Mouse (Mus musculus): ENCODE data around the gene Cab39l.
A peak's percentile ranks its signal among the peaks of the same experiment; 100 is the strongest.
"Not testable (repeated sequence)": the region's sequence is repeated elsewhere in the genome, so short reads cannot be mapped to it uniquely, and the experiment has no call there.

Cab39l gene

GRCm38 (mm10) chr14:59591901-59592300 is 151.1 kb downstream of the Cab39l start:
- no peak for DNase-seq

GRCm38 (mm10) chr14:59592593-59592992 is 151.8 kb downstream of the Cab39l start:
- DNase-seq = no peak

GRCm38 (mm10) chr14:59594988-59595387 is 154.2 kb downstream of the Cab39l start:
- no peak for DNase-seq

GRCm38 (mm10) chr14:59597398-59598259 is 156.9 kb downstream of the Cab39l start, which contains the start of gene Cdadc1:
Gene Cdadc1, minus strand, starts transcription at chr14:59597959.
- peak; percentile 97 to 98 for DNase-seq

- DNase-seq = no peak
These were observed 157.5 kb downstream of the Cab39l start for GRCm38 (mm10) chr14:59598260-59598627.

- DNase-seq = peak; percentile 43
These were observed 163.4 kb downstream of the Cab39l start for GRCm38 (mm10) chr14:59604002-59604645.

- peak; percentile 87 to 88 for DNase-seq
These were observed 165.0 kb downstream of the Cab39l start for GRCm38 (mm10) chr14:59605671-59606353.

- DNase-seq = no peak
These were observed 166.2 kb downstream of the Cab39l start for GRCm38 (mm10) chr14:59607021-59607420.

- DNase-seq = peak; percentile 89 to 91
These were observed 172.3 kb downstream of the Cab39l start for GRCm38 (mm10) chr14:59612920-59613625.

GRCm38 (mm10) chr14:59614149-59614548 is 173.4 kb downstream of the Cab39l start:
- DNase-seq = not testable (repeated sequence)

GRCm38 (mm10) chr14:59616802-59617201 is 176.0 kb downstream of the Cab39l start:
- DNase-seq = no peak

GRCm38 (mm10) chr14:59624326-59624885 is 183.6 kb downstream of the Cab39l start:
- DNase-seq = no peak

- DNase-seq = peak; percentile 89 to 93
These were observed 184.5 kb downstream of the Cab39l start, which contains the start of gene Shisa2 for GRCm38 (mm10) chr14:59625158-59625805. Gene Shisa2, plus strand, starts transcription at chr14:59625308.

GRCm38 (mm10) chr14:59625806-59626364 is 185.1 kb downstream of the Cab39l start:
- DNase-seq = peak; percentile 67 to 81

- DNase-seq = peak; percentile 54 to 57
These were observed 185.9 kb downstream of the Cab39l start for GRCm38 (mm10) chr14:59626711-59627110.

- peak in 1 of 2 experiments; percentile 39 for DNase-seq
These were observed 186.4 kb downstream of the Cab39l start for GRCm38 (mm10) chr14:59627142-59627680.

GRCm38 (mm10) chr14:59627823-59628222 is 187.1 kb downstream of the Cab39l start:
- peak; percentile 47 to 59 for DNase-seq

GRCm38 (mm10) chr14:59629308-59629707 is 188.5 kb downstream of the Cab39l start:
- DNase-seq = peak; percentile 39 to 42

- no peak for DNase-seq
These were observed 189.3 kb downstream of the Cab39l start for GRCm38 (mm10) chr14:59630096-59630495.

- no peak for DNase-seq
These were observed 191.3 kb downstream of the Cab39l start for GRCm38 (mm10) chr14:59632067-59632466.

GRCm38 (mm10) chr14:59633295-59633898 is 192.6 kb downstream of the Cab39l start:
- no peak for DNase-seq

All from kidney, postnatal 4 days (tissue).